Mouse (Mus musculus): Measurements from ENCODE around the gene Tssc4.

Gene Tssc4

DNA sequence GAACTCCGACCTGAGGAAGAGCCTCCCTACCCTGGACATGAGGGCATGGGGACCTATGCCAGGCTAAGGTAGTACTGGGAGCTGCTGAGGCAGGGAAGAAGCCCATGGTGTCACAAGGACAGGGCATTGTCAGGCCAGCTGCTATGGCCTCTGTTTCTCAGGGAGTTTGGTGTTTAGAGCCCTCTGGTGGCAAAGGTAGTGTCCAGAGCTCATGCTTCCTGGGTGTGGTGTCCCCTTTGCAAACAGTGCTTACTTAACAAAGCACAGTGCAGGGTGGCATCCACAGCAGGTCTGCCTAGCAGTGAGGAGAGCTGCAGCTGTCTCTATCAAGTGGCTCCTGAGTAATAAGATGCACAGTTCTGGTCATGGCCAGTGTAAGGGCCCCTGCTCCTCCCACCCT, 41.8 kb downstream of the Tssc4 start:
- WGBS, result 65% methylated on average over 1 of the region's 1 CpGs

DNA sequence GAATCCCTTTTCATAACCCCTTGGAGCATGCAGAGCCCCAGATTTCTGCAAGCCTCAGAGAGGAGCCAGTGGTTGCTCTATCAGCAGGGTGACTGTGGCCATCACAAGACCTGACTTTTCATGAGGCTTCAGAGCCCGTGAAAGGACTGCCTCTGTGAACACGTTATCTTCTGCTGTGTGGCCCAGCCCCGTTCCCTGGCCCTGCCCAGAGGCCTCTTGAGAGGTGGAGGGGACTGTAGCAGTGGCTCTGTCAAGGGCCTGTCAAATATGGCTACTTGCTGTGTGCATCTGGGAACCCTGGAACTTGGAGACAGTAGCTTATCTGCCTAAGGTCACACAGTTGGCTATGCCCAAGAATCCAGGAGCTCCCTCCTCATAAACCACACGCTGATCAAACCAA, 42.7 kb downstream of the Tssc4 start:
- 86% methylated on average over 4 of the region's 4 CpGs for WGBS

DNA sequence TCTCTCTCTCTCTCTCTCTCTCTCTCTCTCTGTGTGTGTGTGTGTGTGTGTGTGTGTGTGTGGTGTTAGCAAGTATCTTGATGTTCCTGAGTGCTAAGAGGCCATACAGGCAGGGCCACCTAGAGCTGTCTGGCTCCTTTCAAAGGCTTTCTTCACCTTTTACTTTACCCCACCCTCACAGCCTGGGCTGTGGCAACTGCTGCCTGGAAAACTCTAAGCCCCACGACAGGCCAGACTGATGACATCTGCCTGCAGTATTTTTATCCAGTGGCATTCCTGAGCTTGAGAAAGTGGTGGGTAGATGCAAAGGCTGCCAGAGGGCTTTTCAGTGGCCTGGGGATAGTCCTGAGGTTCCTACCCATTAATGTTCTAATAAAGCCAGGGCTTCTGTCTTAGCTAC, 43.3 kb downstream of the Tssc4 start:
- WGBS, result 17% methylated on average over 1 of the region's 1 CpGs

DNA sequence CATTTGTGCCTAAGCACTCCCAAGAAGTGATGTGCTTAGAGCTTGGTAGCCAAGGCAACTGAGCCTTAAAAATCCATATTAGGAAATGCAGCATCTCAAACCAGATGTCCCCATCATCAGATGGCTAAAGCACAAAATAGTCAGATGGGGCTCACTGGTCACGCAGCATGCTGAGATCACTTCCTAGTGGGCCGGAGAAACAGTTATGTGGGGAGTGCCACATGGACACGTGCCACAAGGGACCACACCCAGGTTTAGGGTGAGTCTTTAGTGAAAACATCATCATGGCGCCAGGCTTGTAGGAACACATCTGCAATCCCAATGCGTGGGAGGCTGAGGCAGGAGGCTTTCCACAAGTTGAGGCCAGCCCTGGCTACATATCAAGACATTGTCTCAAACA, 47.5 kb downstream of the Tssc4 start:
- WGBS, result 73% methylated on average over 5 of the region's 5 CpGs

DNA sequence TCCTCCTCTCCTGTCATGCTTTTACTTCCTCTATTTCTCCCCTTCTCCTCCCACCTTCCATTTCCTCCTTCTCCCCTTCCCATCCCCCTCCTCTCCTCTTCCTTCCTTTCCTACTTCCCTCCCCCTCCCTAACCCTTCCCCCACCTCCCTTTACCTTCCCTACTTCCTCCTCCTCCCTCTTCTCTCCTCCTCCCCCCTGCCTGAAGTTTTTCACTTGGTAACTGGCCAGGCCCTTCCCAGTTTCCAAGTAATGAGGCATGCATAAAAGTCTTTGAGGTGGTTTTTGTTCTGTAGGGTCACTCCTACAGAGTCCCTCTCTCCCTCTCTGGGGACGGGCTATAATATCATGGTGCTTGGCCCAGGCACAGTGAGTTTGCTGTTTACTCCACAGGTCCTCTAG, 50.4 kb downstream of the Tssc4 start:
- 38% methylated on average over 1 of the region's 1 CpGs for WGBS

DNA sequence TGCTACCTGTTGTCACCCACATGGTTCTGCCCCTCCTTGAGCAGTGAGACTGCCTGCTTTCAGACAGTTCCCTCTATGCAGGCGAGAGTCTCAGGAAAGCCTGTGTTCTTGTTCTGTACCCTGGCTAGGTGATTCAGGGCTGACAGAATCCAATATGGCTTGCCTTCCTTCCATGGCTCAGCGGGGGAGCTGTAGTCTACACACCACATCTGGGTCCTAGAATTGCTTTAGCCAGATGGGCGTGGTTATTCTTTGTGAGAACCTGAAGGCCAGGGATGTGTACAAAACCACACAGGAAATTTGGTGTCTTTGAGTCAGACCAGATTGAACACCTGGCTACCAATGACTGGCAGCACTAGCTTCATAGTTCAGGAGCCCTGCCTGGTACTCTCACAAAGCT, 50.8 kb downstream of the Tssc4 start:
- WGBS, result 79% methylated on average over 3 of the region's 3 CpGs

Measured in cerebral cortex, adult 2 months (tissue).